Mouse (Mus musculus): Measurements from ENCODE around the gene Srr. TPM values are rescaled to one million over a fixed set of nuclear protein-coding genes. Genes with fewer than 3 reads are reported as not detected.

The Srr gene
- 3.6 and 4.4 TPM in 2 replicates for polyA plus RNA-seq (2015; fragmentation: Nextera tagmentation; extraction: Ambion mirVana)

- Histone ChIP-seq H3K36me3 (replicated peaks) (peaks cover 12% of the 10 kb centered on the region; the same call in 1 of the 2 replicates), H3K27ac (replicated peaks) (peak within 1 kb of the TSS; percentile 94), H3K27me3 (no peaks in the 10 kb centered on the region), H3K4me3 (replicated peaks) (peak within 1 kb of the TSS; percentile 71), H3K9ac (peak within 1 kb of the TSS; percentile 84), H3K9me3 (replicated peaks) (no peaks in the 10 kb centered on the region), H3K4me2 (peak within 1 kb of the TSS; percentile 76), H3K4me1 (replicated peaks) (peaks cover 25% of the 10 kb centered on the region)
- 0% methylated on average over 68 of the region's 88 CpGs for WGBS (ENCODE audit: insufficient replicate concordance)
- ATAC-seq (ENCODE audit: insufficient read depth), result peak; percentile 95
These were observed at the start of gene Srr, which contains the start of gene Smg6 for GRCm38 (mm10) chr11:74925577-74926387. Gene Srr (minus strand): TSS chr11:74925948. Gene Smg6 (plus strand): TSS chr11:74925823.

- Histone ChIP-seq H3K27ac (replicated peaks) (no peak overlapping the region), H3K27me3 (no peaks in the 10 kb centered on the region), H3K4me3 (replicated peaks) (no peak overlapping the region), H3K9ac (no peak overlapping the region), H3K4me2 (no peak overlapping the region), H3K4me1 (replicated peaks) (no peaks in the 10 kb centered on the region), H3K36me3 (replicated peaks) (0 out of 2 replicates have a peak, but pooled peaks cover 3% of the 10 kb centered on the region), H3K9me3 (replicated peaks) (no peaks in the 10 kb centered on the region)
- ATAC-seq (ENCODE audit: insufficient read depth), result no peak
These were observed 48.9 kb upstream of the Srr start for GRCm38 (mm10) chr11:74974615-74975014.

GRCm38 (mm10) chr11:74973290-74974157 lies 47.8 kb upstream of the Srr start:
- no peak overlapping the region for H3K4me2 ChIP-seq
- ATAC-seq (ENCODE audit: insufficient read depth), result no peak
- H3K4me3 ChIP-seq (replicated peaks), result no peak overlapping the region
- no peaks in the 10 kb centered on the region for H3K9me3 ChIP-seq (replicated peaks)
- H3K36me3 ChIP-seq (replicated peaks), result 0 out of 2 replicates have a peak, but pooled peaks cover 3% of the 10 kb centered on the region
- H3K4me1 ChIP-seq (replicated peaks), result no peaks in the 10 kb centered on the region
- no peak overlapping the region for H3K27ac ChIP-seq (replicated peaks)
- 75% methylated on average over 7 of the region's 7 CpGs for WGBS (ENCODE audit: insufficient replicate concordance)
- no peaks in the 10 kb centered on the region for H3K27me3 ChIP-seq
- H3K9ac ChIP-seq, result no peak overlapping the region

- Histone ChIP-seq H3K4me2 (no peak overlapping the region), H3K9ac (no peak overlapping the region), H3K36me3 (replicated peaks) (no peaks in the 10 kb centered on the region), H3K27ac (replicated peaks) (no peak overlapping the region), H3K9me3 (replicated peaks) (no peaks in the 10 kb centered on the region), H3K4me1 (replicated peaks) (peaks cover 5% of the 10 kb centered on the region; the same call in 1 of the 2 replicates), H3K27me3 (no peaks in the 10 kb centered on the region), H3K4me3 (replicated peaks) (no peak overlapping the region)
- ATAC-seq (ENCODE audit: insufficient read depth), result no peak
- WGBS (ENCODE audit: insufficient replicate concordance), result 85% methylated on average over 3 of the region's 3 CpGs
These were observed 39.8 kb upstream of the Srr start for GRCm38 (mm10) chr11:74965516-74965915.

GRCm38 (mm10) chr11:74962846-74963407 lies 37.2 kb upstream of the Srr start:
- H3K27me3 ChIP-seq, result no peaks in the 10 kb centered on the region
- H3K9me3 ChIP-seq (replicated peaks), result no peaks in the 10 kb centered on the region
- no peaks in the 10 kb centered on the region for H3K36me3 ChIP-seq (replicated peaks)
- no peak overlapping the region for H3K27ac ChIP-seq (replicated peaks)
- H3K4me3 ChIP-seq (replicated peaks), result no peak overlapping the region
- no peak for ATAC-seq (ENCODE audit: insufficient read depth)
- no peak overlapping the region for H3K9ac ChIP-seq
- no peak overlapping the region for H3K4me2 ChIP-seq
- WGBS (ENCODE audit: insufficient replicate concordance), result 70% methylated on average over 2 of the region's 2 CpGs
- H3K4me1 ChIP-seq (replicated peaks), result peaks cover 12% of the 10 kb centered on the region; the same call in 1 of the 2 replicates

- no peak overlapping the region for H3K4me3 ChIP-seq (replicated peaks)
- no peak overlapping the region for H3K9ac ChIP-seq
- H3K9me3 ChIP-seq (replicated peaks), result no peaks in the 10 kb centered on the region
- H3K27me3 ChIP-seq, result no peaks in the 10 kb centered on the region
- H3K27ac ChIP-seq (replicated peaks), result no peak overlapping the region
- ATAC-seq (ENCODE audit: insufficient read depth), result no peak
- no peaks in the 10 kb centered on the region for H3K36me3 ChIP-seq (replicated peaks)
- no peak overlapping the region for H3K4me2 ChIP-seq
- H3K4me1 ChIP-seq (replicated peaks), result peaks cover 12% of the 10 kb centered on the region; the same call in 1 of the 2 replicates
These were observed 36.2 kb upstream of the Srr start for GRCm38 (mm10) chr11:74961953-74962352.

GRCm38 (mm10) chr11:74960031-74960551 lies 34.3 kb upstream of the Srr start:
- WGBS (ENCODE audit: insufficient replicate concordance), result 66% methylated on average over 9 of the region's 9 CpGs
- H3K4me1 ChIP-seq (replicated peaks), result peaks cover 12% of the 10 kb centered on the region

GRCm38 (mm10) chr11:74959501-74959900 lies 33.8 kb upstream of the Srr start:
- ATAC-seq (ENCODE audit: insufficient read depth), result no peak
- no peak overlapping the region for H3K4me2 ChIP-seq
- H3K4me3 ChIP-seq (replicated peaks), result no peak overlapping the region
- no peak overlapping the region for H3K9ac ChIP-seq
- H3K27ac ChIP-seq (replicated peaks), result no peak overlapping the region
- 66% methylated on average over 2 of the region's 2 CpGs for WGBS (ENCODE audit: insufficient replicate concordance)
- no peaks in the 10 kb centered on the region for H3K9me3 ChIP-seq (replicated peaks)
- no peaks in the 10 kb centered on the region for H3K27me3 ChIP-seq
- peaks cover 12% of the 10 kb centered on the region for H3K4me1 ChIP-seq (replicated peaks)
- H3K36me3 ChIP-seq (replicated peaks), result 0 out of 2 replicates have a peak, but pooled peaks cover 5% of the 10 kb centered on the region

More at GRCm38 (mm10) chr11:74960031-74960551, 34.3 kb upstream of the Srr start:
- no peak overlapping the region for H3K9ac ChIP-seq
- no peaks in the 10 kb centered on the region for H3K36me3 ChIP-seq (replicated peaks)
- no peak overlapping the region for H3K4me2 ChIP-seq
- no peaks in the 10 kb centered on the region for H3K9me3 ChIP-seq (replicated peaks)
- no peak for ATAC-seq (ENCODE audit: insufficient read depth)
- H3K27ac ChIP-seq (replicated peaks), result no peak overlapping the region
- no peaks in the 10 kb centered on the region for H3K27me3 ChIP-seq
- no peak overlapping the region for H3K4me3 ChIP-seq (replicated peaks)

- WGBS (ENCODE audit: insufficient replicate concordance), result 86% methylated on average over 2 of the region's 2 CpGs
- no peak for ATAC-seq (ENCODE audit: insufficient read depth)
These were observed 31.9 kb upstream of the Srr start for GRCm38 (mm10) chr11:74957600-74957999.

GRCm38 (mm10) chr11:74956006-74956405 lies 30.3 kb upstream of the Srr start:
- no peak overlapping the region for H3K4me2 ChIP-seq
- H3K36me3 ChIP-seq (replicated peaks), result 0 out of 2 replicates have a peak, but pooled peaks cover 5% of the 10 kb centered on the region
- no peak overlapping the region for H3K27ac ChIP-seq (replicated peaks)
- no peaks in the 10 kb centered on the region for H3K27me3 ChIP-seq
- no peak overlapping the region for H3K4me3 ChIP-seq (replicated peaks)
- no peaks in the 10 kb centered on the region for H3K9me3 ChIP-seq (replicated peaks)
- peaks cover 7% of the 10 kb centered on the region for H3K4me1 ChIP-seq (replicated peaks)
- ATAC-seq (ENCODE audit: insufficient read depth), result no peak
- H3K9ac ChIP-seq, result no peak overlapping the region

More at GRCm38 (mm10) chr11:74957600-74957999, 31.9 kb upstream of the Srr start:
- Histone ChIP-seq H3K4me1 (replicated peaks) (peaks cover 12% of the 10 kb centered on the region), H3K4me3 (replicated peaks) (no peak overlapping the region), H3K4me2 (no peak overlapping the region), H3K36me3 (replicated peaks) (0 out of 2 replicates have a peak, but pooled peaks cover 5% of the 10 kb centered on the region), H3K27ac (replicated peaks) (no peak overlapping the region), H3K9me3 (replicated peaks) (no peaks in the 10 kb centered on the region), H3K9ac (no peak overlapping the region), H3K27me3 (no peaks in the 10 kb centered on the region)

- Histone ChIP-seq H3K4me1 (replicated peaks) (peaks cover 7% of the 10 kb centered on the region), H3K36me3 (replicated peaks) (0 out of 2 replicates have a peak, but pooled peaks cover 5% of the 10 kb centered on the region), H3K4me2 (no peak overlapping the region), H3K27me3 (no peaks in the 10 kb centered on the region), H3K4me3 (replicated peaks) (no peak overlapping the region), H3K9me3 (replicated peaks) (no peaks in the 10 kb centered on the region), H3K9ac (no peak overlapping the region), H3K27ac (replicated peaks) (no peak overlapping the region)
- ATAC-seq (ENCODE audit: insufficient read depth), result no peak
These were observed 29.2 kb upstream of the Srr start for GRCm38 (mm10) chr11:74954901-74955300.

All from liver, embryonic 15.5 days (tissue).